In the genomic region with DNA sequence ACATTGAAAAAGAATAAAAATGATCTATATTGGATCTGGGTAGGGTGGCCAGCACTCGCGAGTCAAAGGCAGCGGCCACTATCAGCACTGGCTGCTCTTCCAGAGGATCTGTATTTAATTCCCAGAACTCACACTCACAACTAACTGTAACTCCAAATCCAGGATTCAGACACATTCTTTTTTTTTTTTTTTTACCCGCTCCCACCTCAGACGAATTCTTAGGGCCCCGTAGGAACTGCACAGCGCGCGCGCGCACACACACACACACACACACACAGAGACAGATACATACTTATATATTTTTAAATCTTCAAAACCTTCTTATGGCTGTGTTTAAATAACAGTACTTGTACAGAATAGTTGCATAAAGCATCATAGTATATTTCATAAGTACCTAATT, we compare ENCODE assay signal across 8 mouse cellular contexts. TPM values are rescaled to one million over a fixed set of nuclear protein-coding genes. Genes with fewer than 3 reads are reported as not detected.
DNase-seq lines count a peak whose midpoint lies in the region; ATAC-seq and TF ChIP-seq lines count a peak whose summit lies in the region.

No protein-coding gene starts in this region.

- H3K27ac ChIP-seq in kidney, postnatal 0 days: peak overlapping the region; percentile 88
- peak overlapping the region; percentile 90 for H3K27ac ChIP-seq in MEL (ENCODE audit: control insufficient read depth, low read depth, low read length)
- peak overlapping the region; percentile 68; the same call in 1 of the 2 replicates for H3K27ac ChIP-seq in forebrain, embryonic 11.5 days (ENCODE audit: low read depth, low read length)
- H3K27ac ChIP-seq in stomach, embryonic 15.5 days: peak overlapping the region; percentile 89

- DNase-seq in kidney, postnatal 0 days (ENCODE audit: low spot score): no peak
- no peak for DNase-seq in kidney, postnatal 10 days
- no peak for DNase-seq in MEL (ENCODE audit: low read depth, low spot score)
- DNase-seq in forebrain, embryonic 11.5 days (ENCODE audit: low spot score): no peak
- peak; percentile 41 for DNase-seq in liver
- DNase-seq in adrenal gland, adult 2 months: no peak
- DNase-seq in right cerebral cortex, postnatal 4 days: no peak

- peak overlapping the region; percentile 100 for H3K4me3 ChIP-seq in kidney, postnatal 0 days (replicated peaks; ENCODE audit: low read depth, low read length)
- H3K4me3 ChIP-seq in MEL (ENCODE audit: control insufficient read depth in 1 of 2, insufficient read depth in 1 of 2, low read depth in 2 of 2, low read length in 2 of 2): peak overlapping the region; percentile 67 to 73
- H3K4me3 ChIP-seq in forebrain, embryonic 11.5 days (ENCODE audit: low read depth, low read length): peak overlapping the region; percentile 100
- peak overlapping the region; percentile 87 for H3K4me3 ChIP-seq in stomach, embryonic 15.5 days (replicated peaks)

- H3K9me3 ChIP-seq in kidney, postnatal 0 days (replicated peaks; ENCODE audit: low read length): no peaks in the 10 kb centered on the region
- H3K9me3 ChIP-seq in MEL (replicated peaks; ENCODE audit: insufficient read depth, low read length): no peaks in the 10 kb centered on the region
- no peaks in the 10 kb centered on the region for H3K9me3 ChIP-seq in forebrain, embryonic 11.5 days (ENCODE audit: control insufficient read depth, low read length)
- H3K9me3 ChIP-seq in stomach, embryonic 15.5 days: no peaks in the 10 kb centered on the region

- peak overlapping the region; percentile 97 for H3K9ac ChIP-seq in kidney, postnatal 0 days (ENCODE audit: low read depth, low read length)
- H3K9ac ChIP-seq in MEL (ENCODE audit: control insufficient read depth, low read depth, low read length, poor library complexity, severe bottlenecking): peak overlapping the region; percentile 93
- H3K9ac ChIP-seq in forebrain, embryonic 11.5 days (ENCODE audit: low read length): peak overlapping the region; percentile 98
- H3K9ac ChIP-seq in stomach, embryonic 15.5 days: peak overlapping the region; percentile 83; the same call in 1 of the 2 replicates

- H3K4me2 ChIP-seq in kidney, postnatal 0 days (ENCODE audit: low read length): peak overlapping the region; percentile 70
- peak overlapping the region; percentile 76 for H3K4me2 ChIP-seq in forebrain, embryonic 11.5 days (ENCODE audit: low read depth, low read length, severe bottlenecking)
- peak overlapping the region; percentile 64 for H3K4me2 ChIP-seq in stomach, embryonic 15.5 days

- no peak for TF ChIP-seq CTCF in kidney, postnatal 0 days (IDR thresholded peaks at IDR 0.05; ENCODE audit: low read depth)
- TF ChIP-seq CTCF in MEL (IDR thresholded peaks at IDR 0.05 in 2 of 3, conservative IDR thresholded peaks at IDR 0.05 in 1 of 3; ENCODE audit: control insufficient read depth in 1 of 3, insufficient read depth in 1 of 3, low read depth in 2 of 3, low read length in 3 of 3, poor library complexity in 1 of 3, severe bottlenecking in 1 of 3): no peak

- ATAC-seq in kidney, postnatal 0 days (replicated peaks; ENCODE audit: low FRiP score, low read depth): no peak
- peak; percentile 5; the same call in 1 of the 2 replicates for ATAC-seq in forebrain, embryonic 11.5 days (replicated peaks; ENCODE audit: low FRiP score)
- ATAC-seq in stomach, embryonic 15.5 days (ENCODE audit: insufficient read depth, low FRiP score, low read depth): no peak

- 0 out of 4 replicates have a peak, but pooled peaks of 1 of the 2 experiments have one; percentile 13 for TF ChIP-seq EP300 in MEL (IDR thresholded peaks at IDR 0.05; ENCODE audit: low read depth in 1 of 2, low read length in 2 of 2)

- no peak for TF ChIP-seq POLR2A in MEL (IDR thresholded peaks at IDR 0.05; ENCODE audit: control insufficient read depth in 1 of 2, insufficient read depth in 1 of 2, low read depth in 1 of 2, low read length in 2 of 2, poor library complexity in 1 of 2)

- 26% methylated on average over 11 of the region's 11 CpGs for WGBS in kidney, postnatal 0 days
- 33% methylated on average over 11 of the region's 11 CpGs for WGBS in forebrain, embryonic 11.5 days
- 28% methylated on average over 11 of the region's 11 CpGs for WGBS in stomach, embryonic 15.5 days

- no peaks in the 10 kb centered on the region for H3K27me3 ChIP-seq in kidney, postnatal 0 days (ENCODE audit: insufficient read depth, low read length)
- no peaks in the 10 kb centered on the region for H3K27me3 ChIP-seq in MEL (ENCODE audit: control insufficient read depth in 1 of 2, insufficient read depth in 2 of 2, low read length in 2 of 2)
- no peaks in the 10 kb centered on the region for H3K27me3 ChIP-seq in forebrain, embryonic 11.5 days (ENCODE audit: control insufficient read depth, insufficient read depth, low read length)
- no peaks in the 10 kb centered on the region for H3K27me3 ChIP-seq in stomach, embryonic 15.5 days (replicated peaks)

- peaks cover 31% of the 10 kb centered on the region for H3K79me2 ChIP-seq in MEL (ENCODE audit: control insufficient read depth, insufficient read depth, low read length, poor library complexity)

- H3K4me1 ChIP-seq in kidney, postnatal 0 days (replicated peaks; ENCODE audit: insufficient read depth, low read length): peaks cover 9% of the 10 kb centered on the region; the same call in 1 of the 2 replicates
- peaks cover 4 to 15% of the 10 kb centered on the region in 2 experiments for H3K4me1 ChIP-seq in MEL (ENCODE audit: control insufficient read depth in 1 of 2, insufficient read depth in 2 of 2, low read length in 2 of 2)
- H3K4me1 ChIP-seq in forebrain, embryonic 11.5 days (replicated peaks; ENCODE audit: control insufficient read depth, insufficient read depth, low read length): peaks cover 10% of the 10 kb centered on the region
- peaks cover 16% of the 10 kb centered on the region for H3K4me1 ChIP-seq in stomach, embryonic 15.5 days

- H3K36me3 ChIP-seq in kidney, postnatal 0 days (ENCODE audit: insufficient read depth, low read length): 0 out of 2 replicates have a peak, but pooled peaks cover 16% of the 10 kb centered on the region
- H3K36me3 ChIP-seq in MEL (ENCODE audit: control insufficient read depth in 1 of 2, insufficient read depth in 2 of 2, low read length in 2 of 2): peaks cover 0 to 14% of the 10 kb centered on the region in 2 experiments; a peak in 3 of 4 replicates
- no peaks in the 10 kb centered on the region; the same call in 1 of the 2 replicates for H3K36me3 ChIP-seq in forebrain, embryonic 11.5 days (ENCODE audit: control insufficient read depth, insufficient read depth, low read length)
- H3K36me3 ChIP-seq in stomach, embryonic 15.5 days: peaks cover 12% of the 10 kb centered on the region

- no peak for TF ChIP-seq RAD21 in MEL (IDR thresholded peaks at IDR 0.05; ENCODE audit: low read depth, low read length)

RNA-seq across cellular contexts. Expression of gene Atp13a1, which starts 0.6 kb away (rescaled TPM):
- 34.1 and 38.4 TPM in 2 replicates for polyA plus RNA-seq in kidney, postnatal 0 days (2015; fragmentation: Nextera tagmentation; extraction: Ambion mirVana)
- 50.9 and 52.4 TPM in 2 replicates for total RNA-seq in MEL (2012; rRNA removed)
- 10 to 100 TPM in 1 of 2 experiments, not detected in 1; 83.7 TPM for polyA plus RNA-seq in MEL (2012; ENCODE audit: insufficient read depth in 1 of 2, insufficient read length in 2 of 2, low read depth in 1 of 2, low replicate concordance in 2 of 2, missing spikeins in 1 of 2)
- polyA plus RNA-seq in forebrain, embryonic 11.5 days (2014; fragmentation: Nextera tagmentation; extraction: Ambion mirVana): 53.6 and 58.4 TPM in 2 replicates
- polyA plus RNA-seq in stomach, embryonic 15.5 days (2015; fragmentation: Nextera tagmentation; extraction: Ambion mirVana): 48.0 and 53.9 TPM in 2 replicates
- total RNA-seq in adrenal gland, adult 2 months (2021): 10 to 100 TPM; 40.8 to 43.4 TPM
- polyA plus RNA-seq in adrenal gland, adult 2 months (2012; rRNA removed): 93.0 and 110 TPM in 2 replicates

RNA-seq across cellular contexts. Expression of gene Zfp866, which starts 0.6 kb away (rescaled TPM):
- 14.7 and 17.4 TPM in 2 replicates for polyA plus RNA-seq in kidney, postnatal 0 days (2015; fragmentation: Nextera tagmentation; extraction: Ambion mirVana)
- 10.5 and 12.3 TPM in 2 replicates for total RNA-seq in MEL (2012; rRNA removed)
- polyA plus RNA-seq in MEL (2012; ENCODE audit: insufficient read depth in 1 of 2, insufficient read length in 2 of 2, low read depth in 1 of 2, low replicate concordance in 2 of 2, missing spikeins in 1 of 2): 10 to 100 TPM in 1 of 2 experiments, not detected in 1; 11.7 TPM
- 45.0 and 45.8 TPM in 2 replicates for polyA plus RNA-seq in forebrain, embryonic 11.5 days (2014; fragmentation: Nextera tagmentation; extraction: Ambion mirVana)
- polyA plus RNA-seq in stomach, embryonic 15.5 days (2015; fragmentation: Nextera tagmentation; extraction: Ambion mirVana): 24.7 and 25.4 TPM in 2 replicates
- 10 to 100 TPM; 19.5 to 21.4 TPM for total RNA-seq in adrenal gland, adult 2 months (2021)
- polyA plus RNA-seq in adrenal gland, adult 2 months (2012; rRNA removed): 3.4 and 3.5 TPM in 2 replicates

RNA-seq across cellular contexts. Expression of gene Gm20422, which starts 15.7 kb away (rescaled TPM):
- polyA plus RNA-seq in kidney, postnatal 0 days (2015; fragmentation: Nextera tagmentation; extraction: Ambion mirVana): 0.30 and 1.1 TPM in 2 replicates
- total RNA-seq in MEL (2012; rRNA removed): 0.46 TPM in 1 of 2 replicates, not detected in the other
- polyA plus RNA-seq in MEL (2012; ENCODE audit: insufficient read depth in 1 of 2, insufficient read length in 2 of 2, low read depth in 1 of 2, low replicate concordance in 2 of 2, missing spikeins in 1 of 2): not detected
- polyA plus RNA-seq in forebrain, embryonic 11.5 days (2014; fragmentation: Nextera tagmentation; extraction: Ambion mirVana): 0.68 and 0.91 TPM in 2 replicates
- 0.15 and 0.39 TPM in 2 replicates for polyA plus RNA-seq in stomach, embryonic 15.5 days (2015; fragmentation: Nextera tagmentation; extraction: Ambion mirVana)
- total RNA-seq in adrenal gland, adult 2 months (2021): 1 to 10 TPM in 1 of 2 experiments, not detected in 1; 2.3 TPM
- polyA plus RNA-seq in adrenal gland, adult 2 months (2012; rRNA removed): 0.25 and 0.33 TPM in 2 replicates

RNA-seq across cellular contexts. Expression of gene Gmip, which starts 18.1 kb away (rescaled TPM):
- polyA plus RNA-seq in kidney, postnatal 0 days (2015; fragmentation: Nextera tagmentation; extraction: Ambion mirVana): 5.7 and 7.0 TPM in 2 replicates
- total RNA-seq in MEL (2012; rRNA removed): 21.8 and 26.0 TPM in 2 replicates
- polyA plus RNA-seq in MEL (2012; ENCODE audit: insufficient read depth in 1 of 2, insufficient read length in 2 of 2, low read depth in 1 of 2, low replicate concordance in 2 of 2, missing spikeins in 1 of 2): 10 to 100 TPM in 1 of 2 experiments, not detected in 1; 52.4 TPM
- polyA plus RNA-seq in forebrain, embryonic 11.5 days (2014; fragmentation: Nextera tagmentation; extraction: Ambion mirVana): 9.9 and 11.0 TPM in 2 replicates
- polyA plus RNA-seq in stomach, embryonic 15.5 days (2015; fragmentation: Nextera tagmentation; extraction: Ambion mirVana): 8.7 and 10.1 TPM in 2 replicates
- 10 to 100 TPM; 13.5 to 13.6 TPM for total RNA-seq in adrenal gland, adult 2 months (2021)
- 30.3 and 36.6 TPM in 2 replicates for polyA plus RNA-seq in adrenal gland, adult 2 months (2012; rRNA removed)

RNA-seq across cellular contexts. Expression of gene Lpar2, which starts 31.9 kb away (rescaled TPM):
- polyA plus RNA-seq in kidney, postnatal 0 days (2015; fragmentation: Nextera tagmentation; extraction: Ambion mirVana): 0.58 and 0.94 TPM in 2 replicates
- total RNA-seq in MEL (2012; rRNA removed): 0.77 and 0.85 TPM in 2 replicates
- polyA plus RNA-seq in MEL (2012; ENCODE audit: insufficient read depth in 1 of 2, insufficient read length in 2 of 2, low read depth in 1 of 2, low replicate concordance in 2 of 2, missing spikeins in 1 of 2): 1 to 10 TPM in 1 of 2 experiments, not detected in 1; 2.8 TPM
- 1.1 and 1.3 TPM in 2 replicates for polyA plus RNA-seq in forebrain, embryonic 11.5 days (2014; fragmentation: Nextera tagmentation; extraction: Ambion mirVana)
- polyA plus RNA-seq in stomach, embryonic 15.5 days (2015; fragmentation: Nextera tagmentation; extraction: Ambion mirVana): 0.50 and 0.58 TPM in 2 replicates
- 1 to 10 TPM; 1.2 to 2.9 TPM for total RNA-seq in adrenal gland, adult 2 months (2021)
- polyA plus RNA-seq in adrenal gland, adult 2 months (2012; rRNA removed): 2.0 and 2.5 TPM in 2 replicates
